Mouse (Mus musculus) left cerebral cortex, adult 11 months (tissue): ENCODE results near the gene Luzp2.

Experiments used
- DNase-seq: peaks from one replicate; pipeline ENCODE4 v3.0.0; 2022; ENCODE audit warnings: low spot score

The Luzp2 gene

GRCm38 (mm10) chr7:54835372-54835851 lies at the start of gene Luzp2:
Gene Luzp2, plus strand, starts transcription at chr7:54835498.
- DNase-seq: peak; percentile 16

- no peak for DNase-seq
Observed at GRCm38 (mm10) chr7:54787456-54787855, 47.8 kb upstream of the Luzp2 start.

GRCm38 (mm10) chr7:54818606-54819005 lies 16.7 kb upstream of the Luzp2 start:
- DNase-seq: no peak

GRCm38 (mm10) chr7:54828751-54829150 lies 6.5 kb upstream of the Luzp2 start:
- DNase-seq: no peak

- no peak for DNase-seq
Observed at GRCm38 (mm10) chr7:54835911-54836352, 634 bp downstream of the Luzp2 start.

DNA sequence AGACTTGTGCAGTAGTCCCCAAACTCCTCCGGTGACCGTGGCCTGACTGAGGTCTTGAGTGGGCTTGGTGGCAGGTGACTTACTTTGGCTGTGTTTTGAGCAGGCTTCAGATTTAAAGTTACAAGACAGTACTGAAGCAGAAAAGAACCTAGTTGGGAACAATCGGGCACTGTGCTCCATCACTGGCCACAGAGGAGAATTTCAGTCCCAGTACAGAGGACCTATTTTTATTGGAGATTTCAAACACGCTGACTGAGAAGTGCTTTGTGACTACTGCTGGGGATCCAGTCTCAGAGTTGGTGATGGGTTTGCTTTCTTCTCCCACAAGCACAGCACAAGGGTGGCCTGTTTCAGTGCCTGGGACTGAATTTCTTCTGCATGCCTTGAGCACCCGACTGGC lies 1.1 kb downstream of the Luzp2 start:
- peak; percentile 27 for DNase-seq

- DNase-seq: no peak
Observed at GRCm38 (mm10) chr7:54842807-54843335, 7.6 kb downstream of the Luzp2 start.

DNA sequence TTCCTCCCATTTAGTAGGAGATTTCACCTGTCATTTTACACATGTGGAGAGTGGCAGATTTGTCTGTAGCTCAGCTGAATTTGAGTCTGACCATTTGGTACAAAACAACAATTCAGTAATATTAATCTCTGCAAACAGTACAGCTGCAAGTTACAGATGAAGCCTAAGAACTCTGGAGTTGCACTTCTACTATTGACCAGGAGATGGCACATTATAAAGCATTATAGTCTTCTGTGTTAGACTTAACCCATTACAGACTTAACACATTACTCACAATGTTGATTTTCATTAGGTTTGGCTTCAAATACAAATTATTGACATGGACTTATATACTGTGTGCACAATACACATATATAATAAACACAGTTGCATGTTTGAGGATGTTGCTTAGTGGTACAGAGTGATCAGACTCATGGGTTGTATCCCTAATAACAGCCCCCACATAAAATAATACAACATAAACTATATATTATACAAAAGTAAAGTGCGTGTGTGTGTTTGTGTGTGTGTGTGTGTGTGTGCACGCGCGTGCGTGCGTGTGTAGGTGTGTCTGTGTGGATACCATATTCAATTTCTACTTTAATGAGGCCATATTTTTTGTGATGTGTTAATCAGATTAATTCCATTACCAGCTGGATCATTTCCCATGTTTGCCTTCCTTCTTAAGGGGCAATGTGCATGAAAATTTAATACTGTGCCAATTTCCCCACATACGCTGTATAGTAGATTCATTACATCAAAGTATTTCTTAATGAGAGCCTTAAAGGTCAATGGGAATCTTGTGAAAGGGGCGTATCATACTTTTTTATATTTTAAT lies 10.8 kb downstream of the Luzp2 start:
- no peak for DNase-seq

DNA sequence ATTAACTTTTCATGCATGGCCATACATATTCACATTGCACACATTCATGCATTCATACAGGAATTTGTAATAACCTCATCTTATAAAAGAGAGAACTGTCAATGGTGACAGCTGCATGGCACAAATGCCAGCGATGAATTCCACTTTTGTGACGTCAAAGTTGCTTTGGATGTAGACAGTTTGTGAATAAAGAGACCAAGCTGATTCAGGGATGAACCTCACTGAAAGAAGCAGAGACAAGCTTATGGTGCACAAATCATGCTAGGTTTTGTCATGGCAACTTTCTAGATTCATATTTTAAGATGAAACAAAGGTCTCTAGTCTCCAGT lies 11.4 kb downstream of the Luzp2 start:
- DNase-seq: no peak

GRCm38 (mm10) chr7:54852860-54853259 lies 17.6 kb downstream of the Luzp2 start:
- no peak for DNase-seq

DNA sequence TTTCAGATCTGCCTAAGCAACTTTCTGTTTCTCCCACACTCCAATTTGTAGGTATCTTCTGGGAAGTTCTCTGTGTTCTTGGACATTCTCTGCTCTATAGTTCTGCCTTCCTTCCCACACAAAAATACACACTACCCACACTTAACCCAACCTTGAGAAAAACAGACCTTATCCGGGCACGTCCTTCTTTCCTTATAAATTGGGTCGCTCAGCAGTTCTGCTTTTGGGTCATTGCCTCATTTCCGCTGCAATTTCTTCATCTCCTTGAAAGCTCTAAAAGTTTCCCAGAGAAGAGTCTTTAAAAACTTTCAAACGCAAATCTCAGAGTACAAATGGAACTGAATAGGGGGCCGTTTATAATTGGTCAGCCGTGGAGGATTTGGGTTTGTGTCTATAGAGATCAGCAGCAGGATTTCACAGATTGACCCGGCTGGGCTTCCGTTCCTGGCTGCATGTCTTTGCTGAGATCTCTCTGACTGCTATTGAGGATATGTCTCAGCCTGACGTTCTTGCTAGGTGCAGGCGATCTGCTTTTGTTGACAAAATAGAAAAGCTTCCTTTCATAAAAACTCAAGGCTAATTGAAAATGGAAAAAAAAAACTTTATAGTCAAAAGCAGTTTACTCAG lies 26.0 kb downstream of the Luzp2 start:
- no peak for DNase-seq

DNA sequence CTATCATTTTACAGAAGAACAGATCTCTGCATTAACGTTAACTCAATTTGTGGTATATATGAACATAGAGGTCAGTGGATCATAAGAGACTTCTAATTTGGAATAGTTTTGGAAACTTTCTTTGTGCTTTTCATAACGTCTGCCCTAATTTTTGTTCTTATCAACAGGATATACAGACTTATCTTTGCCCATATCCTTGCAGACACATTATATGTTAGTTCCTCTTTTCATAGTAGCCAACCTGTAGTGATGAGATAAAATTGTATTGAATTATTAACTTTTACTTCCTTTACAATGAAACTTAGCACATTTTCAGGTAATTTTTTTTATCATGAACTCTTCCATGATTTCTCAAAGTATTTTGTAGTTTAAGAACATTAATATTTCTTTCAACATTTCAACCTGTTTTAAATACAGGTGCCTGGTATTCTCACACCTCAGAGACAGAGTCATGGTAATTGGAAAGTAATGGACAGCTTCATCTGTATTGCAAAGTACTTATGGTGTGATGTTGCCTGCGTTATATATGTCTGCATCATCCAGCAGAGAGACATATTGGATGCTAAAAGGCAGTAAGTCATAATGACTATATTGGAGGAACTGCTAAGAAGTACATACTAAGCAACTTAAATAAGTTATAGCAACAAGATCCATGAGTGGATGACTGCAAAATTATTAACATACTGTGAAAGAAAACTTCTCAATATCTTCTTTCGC lies 43.8 kb downstream of the Luzp2 start:
- DNase-seq: no peak

GRCm38 (mm10) chr7:54893709-54894627 lies 58.7 kb downstream of the Luzp2 start:
- no peak for DNase-seq

DNA sequence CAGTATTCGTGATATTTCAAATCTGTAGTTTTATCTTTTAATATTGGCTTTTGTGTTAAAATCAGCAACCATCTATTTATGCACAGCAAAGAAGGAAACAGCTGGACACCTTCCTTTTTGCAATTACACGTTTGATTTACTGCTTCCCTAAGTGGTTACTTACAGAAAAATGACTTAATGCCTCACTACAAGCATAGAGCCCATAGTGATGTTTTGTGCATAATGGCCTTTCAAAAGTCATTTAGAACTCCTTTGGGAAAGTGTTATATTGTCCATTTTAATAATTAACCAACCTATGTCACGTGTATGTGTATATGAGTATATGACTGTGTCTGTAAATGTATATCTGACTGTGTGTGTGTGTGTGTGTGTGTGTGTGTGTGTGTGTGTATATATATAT lies 63.3 kb downstream of the Luzp2 start:
- DNase-seq: no peak

DNA sequence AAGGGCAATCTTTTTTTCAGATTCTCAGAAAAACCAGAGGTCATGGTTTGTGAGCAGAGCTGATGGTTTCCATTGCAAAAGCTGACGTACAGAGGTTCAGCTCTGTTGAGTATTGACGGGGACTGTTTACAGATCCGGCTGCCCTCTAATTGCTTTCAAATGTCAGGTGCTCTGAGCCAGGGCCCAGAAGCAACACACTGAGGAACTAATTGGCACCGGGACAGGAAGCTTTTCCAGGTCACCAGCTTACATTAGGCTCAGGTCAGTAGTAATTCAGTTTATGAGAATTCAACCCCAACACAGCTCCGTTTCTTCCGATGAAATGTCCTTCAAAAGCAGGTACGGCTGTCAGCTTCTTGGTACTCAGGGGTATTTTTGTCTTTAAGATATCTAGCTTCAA lies 74.7 kb downstream of the Luzp2 start:
- DNase-seq: no peak

GRCm38 (mm10) chr7:54914030-54914429 lies 78.7 kb downstream of the Luzp2 start:
- DNase-seq: no peak

- no peak for DNase-seq
Observed at GRCm38 (mm10) chr7:54921991-54922390, 86.7 kb downstream of the Luzp2 start.

DNA sequence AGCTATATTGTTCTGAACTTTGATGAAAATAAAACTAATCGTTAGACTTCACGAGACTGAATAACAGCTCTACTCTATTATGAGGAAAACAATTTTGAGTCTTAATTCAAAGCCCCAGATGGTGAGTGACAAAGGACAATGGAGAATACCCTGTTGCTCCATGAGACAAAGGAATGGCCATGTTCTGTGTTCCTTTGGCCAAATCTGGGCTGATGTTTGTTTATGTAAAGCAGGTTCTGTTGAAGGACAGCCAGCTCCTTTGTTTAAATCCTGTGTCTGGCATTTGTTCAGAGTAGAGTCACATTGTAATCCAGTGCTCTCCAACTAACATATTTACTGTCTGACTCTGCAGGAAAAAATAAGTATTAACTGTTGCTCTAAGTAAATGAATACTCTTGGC lies 121.5 kb downstream of the Luzp2 start:
- no peak for DNase-seq

- DNase-seq: no peak
Observed at GRCm38 (mm10) chr7:54962678-54963077, 127.4 kb downstream of the Luzp2 start.

DNA sequence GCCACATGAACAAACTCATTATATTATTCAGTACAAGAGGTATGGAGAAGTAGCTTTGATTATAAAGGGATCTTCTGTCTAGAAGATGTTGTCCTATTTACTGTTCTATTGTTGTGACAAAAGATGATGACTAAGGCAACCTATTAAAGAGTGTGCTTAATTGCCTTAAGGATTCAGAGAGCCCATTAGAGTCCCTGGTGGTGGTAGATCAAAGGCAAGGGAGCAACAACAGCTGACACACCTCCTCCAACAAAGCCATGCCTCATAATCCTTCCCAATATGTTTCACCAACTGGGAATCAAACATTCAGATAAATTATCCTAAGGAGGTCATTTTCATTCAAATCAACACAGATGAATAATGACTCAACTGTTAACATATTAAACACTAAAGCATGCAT lies 142.1 kb downstream of the Luzp2 start:
- no peak for DNase-seq

- DNase-seq: no peak
Observed at GRCm38 (mm10) chr7:54980585-54980984, 145.3 kb downstream of the Luzp2 start.

DNA sequence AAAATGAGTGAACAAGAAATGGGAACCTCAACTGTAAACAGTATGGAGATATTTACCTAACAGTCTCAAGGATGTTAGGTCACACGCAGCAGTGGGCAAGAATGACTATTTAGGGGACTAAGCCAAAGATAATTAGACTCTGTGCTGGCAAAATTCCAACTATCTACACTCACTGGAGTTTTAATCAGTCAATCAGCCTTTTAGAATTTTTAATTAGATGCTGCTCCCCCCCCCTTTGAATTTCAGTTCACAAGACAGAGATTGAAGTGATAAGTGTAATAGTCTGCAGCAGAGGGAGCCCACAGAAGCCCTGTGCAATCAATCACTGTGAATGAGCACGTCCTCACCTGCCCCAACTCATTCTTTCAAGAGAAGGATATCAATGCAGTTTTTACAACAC lies 165.1 kb downstream of the Luzp2 start:
- DNase-seq: no peak
